Mouse (Mus musculus) urinary bladder, postnatal 25 days (tissue): ENCODE measurements around the gene Smim11.

Source experiments
- DNase-seq: peaks from one replicate; pipeline ENCODE4 v3.0.0; 2022; ENCODE audit warnings: low spot score

Gene Smim11

DNA sequence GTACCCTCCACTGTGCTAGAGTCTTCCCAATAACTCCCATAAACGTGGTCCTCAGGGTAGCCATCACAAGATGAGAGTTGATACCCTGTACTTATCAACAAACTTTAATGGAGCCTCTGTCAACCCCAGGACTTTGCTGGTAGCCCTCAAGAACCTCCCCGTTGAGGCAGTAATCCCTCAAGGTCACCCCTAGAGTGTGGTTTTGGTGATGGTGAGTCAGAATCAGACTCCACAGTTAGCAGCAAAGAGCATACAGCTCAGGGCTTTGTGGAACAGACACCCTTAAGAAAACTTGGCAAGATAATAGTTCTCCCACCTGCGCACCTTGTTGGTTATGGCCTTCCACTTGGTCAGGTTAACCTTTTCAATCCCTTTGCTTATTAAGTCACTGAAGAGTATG lies 19.3 kb downstream of the Smim11 start:
- DNase-seq = no peak

DNA sequence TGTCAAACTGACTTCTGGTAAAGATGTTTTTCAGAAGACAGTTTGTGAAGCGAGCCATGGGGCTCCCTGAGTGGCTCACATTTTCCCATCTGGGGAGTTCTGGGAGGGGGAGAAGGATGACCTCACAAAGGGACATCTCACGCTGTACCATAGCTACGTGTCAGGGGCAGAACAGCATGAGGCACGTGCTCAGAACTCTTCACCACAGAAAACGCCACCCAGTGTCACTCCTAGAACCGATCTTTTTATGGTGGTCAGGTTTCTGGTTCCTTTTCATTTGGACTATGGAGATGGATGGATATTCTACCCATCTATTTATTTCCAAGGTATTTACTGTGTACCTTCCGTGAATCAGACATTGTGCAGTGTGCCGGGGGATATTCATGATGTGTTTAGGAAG lies 20.3 kb downstream of the Smim11 start, which contains the start of gene Fam243:
Gene Fam243 (minus strand): TSS at position 101 of the 400 bp plus-strand sequence.
- DNase-seq = no peak

DNA sequence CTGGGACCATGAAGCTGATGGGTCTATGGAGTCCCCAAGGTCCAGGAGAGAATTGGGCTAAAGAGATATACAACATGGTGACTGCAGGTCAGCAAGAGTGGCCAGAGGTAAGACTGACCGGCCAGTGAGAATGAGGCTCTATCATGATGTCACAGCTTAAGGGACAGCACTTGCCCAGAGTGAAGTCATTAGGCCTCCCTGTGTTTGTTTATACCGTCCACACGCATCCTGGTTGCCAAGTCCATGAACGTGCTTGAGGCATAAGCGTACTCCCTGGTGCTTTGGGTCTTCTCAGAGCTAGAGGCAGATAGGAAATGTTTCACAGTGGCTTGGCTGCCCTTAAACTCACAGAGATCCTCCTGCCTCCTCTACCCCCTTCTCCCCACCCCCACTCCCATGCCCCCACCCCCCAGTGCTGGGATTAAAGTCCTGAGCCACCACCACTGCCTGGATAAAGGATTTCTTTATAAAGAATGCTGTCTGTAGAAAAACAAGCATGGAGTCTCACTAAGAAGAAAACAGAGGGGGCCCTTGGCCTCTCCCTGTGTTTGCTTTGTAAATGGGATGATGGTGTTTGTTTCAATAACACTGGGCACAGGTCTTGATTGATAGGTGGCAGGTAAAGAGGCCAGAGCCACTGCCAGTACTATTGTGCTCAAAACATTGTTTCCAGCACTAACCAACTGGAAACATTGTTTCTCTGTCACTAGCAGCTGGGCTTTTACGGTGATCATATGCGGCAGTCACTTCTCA lies 23.4 kb downstream of the Smim11 start:
- DNase-seq = no peak

DNA sequence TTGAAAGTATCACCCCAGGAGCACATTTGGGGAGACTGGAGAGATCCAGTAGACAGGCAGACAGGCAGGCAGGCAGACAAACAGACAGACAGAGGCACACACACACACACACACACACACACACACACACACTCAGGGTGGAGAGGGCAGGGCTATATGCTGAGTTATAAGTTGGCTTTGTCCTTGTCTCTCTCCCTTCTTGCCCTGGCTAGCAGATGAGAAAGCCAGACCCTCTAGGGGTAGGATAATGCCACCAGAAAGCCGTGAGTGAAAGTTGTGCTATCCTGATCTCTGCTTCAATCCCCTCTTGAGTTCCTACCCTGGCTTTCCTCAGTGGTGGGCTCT lies 23.9 kb downstream of the Smim11 start:
- no peak for DNase-seq

DNA sequence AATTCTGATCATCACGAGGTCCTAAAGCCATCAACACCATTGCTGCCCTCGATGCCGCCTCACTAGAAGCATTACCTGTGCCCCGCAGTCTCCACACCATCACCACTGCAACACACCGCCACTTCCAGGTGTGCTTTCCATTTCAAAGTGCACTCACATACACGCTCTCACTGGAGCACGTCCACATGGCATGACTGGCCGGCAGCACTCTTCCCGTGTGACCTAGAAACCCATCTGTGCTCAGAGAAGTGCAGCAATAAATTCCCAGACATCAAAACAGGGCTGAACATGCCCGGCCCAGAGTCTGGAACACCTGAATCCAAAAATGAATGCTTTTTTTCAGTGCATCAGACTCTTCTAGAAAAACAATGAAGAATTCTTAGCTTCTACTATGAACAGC lies 26.8 kb downstream of the Smim11 start:
- no peak for DNase-seq

DNA sequence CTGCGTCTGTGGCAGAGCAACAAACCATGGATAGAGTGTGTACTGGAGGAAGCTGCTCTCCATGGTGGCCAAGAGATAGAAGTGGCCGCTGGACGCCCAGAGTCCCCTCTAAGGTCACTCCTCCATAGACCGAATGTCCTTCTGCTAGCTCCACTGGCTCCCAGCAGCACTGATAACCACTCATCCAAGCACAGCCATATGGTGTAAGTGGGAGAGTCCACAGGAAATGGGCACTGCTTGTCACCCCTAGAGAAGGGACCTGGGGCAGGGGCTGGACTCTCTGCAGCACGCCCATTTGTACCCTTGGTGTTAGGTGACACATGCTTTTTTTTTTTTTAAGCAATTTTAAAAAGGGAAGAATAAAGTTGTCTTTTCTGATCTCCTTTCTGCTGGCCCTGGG lies 29.9 kb downstream of the Smim11 start:
- DNase-seq = no peak

DNA sequence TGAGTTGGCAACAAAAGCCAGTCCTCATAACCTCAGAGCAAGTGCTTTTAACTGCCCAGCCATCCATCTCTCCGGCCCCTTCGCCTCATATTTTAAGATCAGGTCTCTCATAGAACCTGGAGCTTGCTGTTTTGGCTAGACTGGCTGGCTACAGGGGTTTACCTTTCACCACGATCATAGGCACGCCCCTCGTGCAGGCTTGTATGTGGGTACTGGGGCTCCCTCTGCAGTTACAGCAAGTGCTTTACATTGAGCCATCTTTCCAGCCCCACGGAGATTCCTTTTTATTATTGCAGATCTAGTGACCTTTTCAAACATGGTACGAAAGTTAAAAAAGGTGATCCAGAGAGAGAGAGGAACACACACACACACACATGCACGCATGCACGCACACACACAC lies 33.5 kb downstream of the Smim11 start:
- DNase-seq = no peak

DNA sequence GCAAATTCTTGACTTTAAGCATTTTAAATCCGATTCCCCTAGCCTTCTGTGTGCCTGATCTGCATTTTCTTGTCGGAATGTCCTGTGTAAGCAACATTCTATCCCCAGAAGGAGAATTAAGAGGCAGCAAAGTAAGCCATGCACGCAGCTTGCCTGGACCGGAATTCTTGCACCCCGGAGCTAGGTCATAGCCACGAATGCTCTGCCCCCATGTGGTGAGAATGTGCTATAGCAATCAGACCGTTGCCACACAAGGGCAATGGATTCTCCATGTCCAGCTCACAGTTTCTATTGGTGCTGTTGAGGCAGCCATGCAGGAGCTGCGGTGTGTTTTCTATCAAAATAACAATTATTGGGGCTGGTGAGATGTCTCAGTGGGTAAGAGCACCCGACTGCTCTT lies 35.2 kb downstream of the Smim11 start:
- DNase-seq = peak; percentile 71

DNA sequence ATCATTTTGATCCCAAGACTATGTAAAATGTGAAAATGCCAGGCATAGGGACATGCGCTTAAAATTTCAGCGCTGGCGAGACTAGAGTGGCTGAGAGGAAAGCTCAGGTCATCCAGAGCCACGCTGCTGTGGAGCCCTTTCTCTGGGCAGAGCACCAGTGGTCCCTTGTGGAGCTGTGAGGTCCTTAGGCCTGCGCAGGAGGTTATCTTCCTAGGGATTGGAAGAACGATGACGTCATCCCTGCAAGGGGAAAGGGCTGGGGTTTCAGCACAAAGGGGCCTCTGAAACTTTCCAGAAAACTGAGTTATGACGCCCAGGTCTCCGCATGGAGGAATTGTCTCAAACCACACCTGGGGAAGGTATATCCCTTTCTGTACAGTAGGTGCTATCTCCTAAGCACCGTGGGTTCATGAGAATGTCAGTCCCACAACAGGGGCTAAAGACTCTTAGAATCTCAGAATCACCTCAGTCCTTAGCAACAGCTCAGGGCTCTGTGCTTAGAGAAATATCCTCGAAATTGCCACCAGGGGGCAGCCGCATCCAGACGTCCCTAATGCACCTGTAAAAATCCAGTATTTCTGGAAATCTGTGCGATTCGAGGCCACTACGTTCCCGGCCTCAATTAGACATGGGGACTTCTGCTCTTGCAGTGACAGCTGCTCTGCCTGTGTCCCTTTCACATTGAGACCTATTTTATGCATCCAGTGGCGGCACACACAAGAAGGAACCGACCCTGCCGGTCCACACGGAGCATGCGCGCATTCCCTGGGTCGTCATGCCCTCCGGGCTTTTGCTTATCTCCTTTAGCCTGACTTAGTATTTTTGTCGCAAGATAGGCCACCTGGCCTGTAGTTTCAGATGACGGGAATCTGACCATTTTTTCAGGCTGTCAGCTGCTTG lies 39.8 kb downstream of the Smim11 start:
- peak; percentile 67 for DNase-seq

DNA sequence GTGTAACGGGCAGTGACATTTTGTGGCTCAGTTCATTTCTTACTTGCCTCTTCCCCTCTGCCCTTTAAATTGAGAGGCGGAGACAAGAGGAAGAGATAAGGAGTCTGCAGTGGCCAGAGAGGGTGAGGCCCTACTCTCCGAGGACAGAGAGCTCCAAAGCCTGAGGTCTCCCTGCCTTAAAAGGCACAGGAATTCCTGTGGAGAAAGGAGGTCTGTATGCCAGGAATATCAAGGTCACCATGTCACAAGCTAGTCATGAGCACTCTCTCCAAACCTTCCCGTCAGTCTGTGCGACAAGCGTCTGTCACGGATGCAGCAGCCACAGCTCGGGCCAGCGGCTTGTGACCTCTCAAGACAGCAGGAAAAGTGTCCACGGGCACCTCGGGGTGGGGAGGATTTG lies 44.1 kb downstream of the Smim11 start:
- DNase-seq = no peak

DNA sequence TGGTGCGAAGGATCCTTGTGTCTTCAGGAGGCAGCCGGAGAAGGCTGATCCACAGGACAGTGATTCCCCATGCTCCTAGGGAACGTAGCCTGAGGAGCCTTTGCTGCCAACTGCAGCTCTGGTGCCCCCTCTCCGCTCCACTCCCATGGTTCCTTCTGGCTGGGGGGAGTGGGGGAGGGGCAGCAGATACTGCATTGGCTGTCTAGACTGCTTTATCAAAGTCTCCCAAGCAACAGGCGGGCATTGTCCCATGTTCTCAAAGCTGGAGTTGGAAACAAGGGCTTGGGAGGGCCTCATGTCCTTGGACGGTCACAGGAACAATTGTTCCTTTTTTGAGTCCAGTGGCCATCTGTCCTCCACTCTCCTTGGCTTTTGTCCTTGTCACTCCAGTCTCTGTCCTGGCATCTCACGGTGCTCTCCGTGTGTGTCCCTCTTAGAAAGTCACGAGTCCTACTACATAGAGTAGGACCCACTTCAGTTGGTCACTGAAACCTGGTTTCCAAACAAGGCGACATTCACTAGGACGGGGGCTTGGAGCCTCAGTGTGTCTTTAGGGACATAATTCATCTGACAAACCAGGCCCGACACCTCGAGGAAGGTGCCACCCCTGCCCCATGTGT lies 45.3 kb downstream of the Smim11 start:
- DNase-seq = no peak

DNA sequence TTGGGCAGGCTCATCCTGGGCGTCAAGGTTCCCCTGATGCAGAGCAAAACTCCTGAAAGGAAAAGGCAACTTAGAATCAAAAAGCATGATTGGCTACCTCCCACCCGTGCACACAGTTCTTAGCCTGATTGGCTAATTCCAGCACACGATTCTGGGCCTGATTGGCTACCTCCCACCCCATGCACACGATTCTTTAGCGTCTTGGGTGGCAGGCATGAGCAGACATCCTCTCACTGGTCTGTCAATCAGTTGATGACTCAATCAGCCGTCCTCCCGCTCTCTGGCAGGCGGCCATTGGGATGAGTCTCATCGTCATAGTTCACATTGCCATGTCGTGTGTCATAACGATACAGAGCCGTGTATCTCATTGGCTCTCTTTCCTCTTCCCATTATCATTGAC lies 47.9 kb downstream of the Smim11 start:
- DNase-seq = peak; percentile 58

DNA sequence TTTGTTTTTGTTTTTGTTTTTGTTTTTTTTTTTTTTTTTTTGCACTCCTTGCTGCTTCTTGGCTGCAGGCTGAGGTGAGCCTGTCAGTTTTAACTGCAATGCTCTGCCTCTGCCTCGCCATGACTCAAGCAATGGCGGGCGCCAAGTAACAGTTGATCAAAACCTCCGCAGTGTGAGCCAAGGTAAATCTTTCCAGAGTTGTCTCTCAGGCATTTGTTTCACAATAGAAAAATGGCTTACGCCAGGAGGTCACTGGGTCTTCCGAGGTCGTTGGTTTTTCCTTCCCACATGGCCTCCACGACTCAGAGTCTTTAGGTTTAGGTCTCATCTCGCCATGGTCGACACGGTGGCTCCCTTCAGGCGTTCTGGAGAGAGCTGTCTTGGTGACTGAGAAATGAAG lies 52.2 kb downstream of the Smim11 start:
- no peak for DNase-seq

DNA sequence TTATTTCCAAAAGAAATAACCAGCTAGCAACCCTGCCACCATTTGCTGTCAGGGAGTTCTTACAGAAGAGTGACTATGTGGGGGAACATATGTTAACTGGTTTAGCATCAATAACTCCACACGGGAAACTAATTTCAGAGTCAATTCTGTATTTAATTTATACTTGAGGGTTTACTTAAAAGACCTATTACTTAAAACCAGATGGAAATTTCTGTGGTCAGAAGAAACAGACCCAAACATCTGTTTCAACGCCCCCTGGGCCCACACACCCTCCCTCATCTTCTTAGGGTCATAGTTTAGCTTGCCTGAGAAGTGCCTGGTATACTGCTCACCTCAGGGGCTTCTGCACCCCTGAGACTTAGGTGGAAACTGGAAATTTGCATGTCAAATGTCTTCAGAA lies 52.8 kb downstream of the Smim11 start:
- DNase-seq = no peak

DNA sequence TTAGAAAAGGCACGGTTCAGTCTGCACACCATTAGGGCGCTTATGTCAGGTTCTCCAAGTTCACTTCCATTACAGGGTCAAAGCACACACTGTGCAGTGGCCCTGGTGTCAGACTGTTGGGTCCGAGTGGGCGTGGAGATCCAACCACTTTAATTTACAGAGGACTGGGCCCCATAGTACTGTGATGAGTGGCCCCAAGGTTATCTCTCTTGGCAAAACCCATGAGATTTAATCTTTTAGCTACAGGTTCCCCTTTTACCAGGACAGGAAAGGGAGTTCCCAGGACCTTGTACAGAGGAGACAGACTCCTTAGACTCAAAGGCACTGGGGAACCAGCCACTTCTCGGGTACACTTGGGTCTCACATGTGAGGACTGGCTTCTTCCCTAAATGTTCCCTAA lies 54.3 kb downstream of the Smim11 start:
- no peak for DNase-seq

DNA sequence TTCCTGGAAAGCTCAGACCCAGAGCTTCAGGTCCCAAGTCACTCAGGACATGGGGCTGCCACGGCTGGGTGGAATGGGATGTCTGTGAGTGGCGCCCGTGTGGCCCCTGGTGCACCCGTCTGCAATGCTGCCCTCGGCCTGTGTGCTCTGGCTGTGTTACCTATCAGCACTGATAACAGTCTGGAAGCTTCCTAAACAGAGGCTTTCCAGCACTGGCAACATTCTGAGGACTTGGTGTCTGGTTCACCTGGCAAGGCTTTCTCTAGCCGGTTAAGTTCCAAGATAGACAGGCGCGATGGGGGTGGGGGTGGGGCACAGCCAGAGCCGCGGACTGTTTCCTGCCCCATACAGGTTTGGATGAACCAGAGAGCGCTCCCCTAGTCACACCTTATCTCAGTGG lies 54.9 kb downstream of the Smim11 start:
- no peak for DNase-seq

DNA sequence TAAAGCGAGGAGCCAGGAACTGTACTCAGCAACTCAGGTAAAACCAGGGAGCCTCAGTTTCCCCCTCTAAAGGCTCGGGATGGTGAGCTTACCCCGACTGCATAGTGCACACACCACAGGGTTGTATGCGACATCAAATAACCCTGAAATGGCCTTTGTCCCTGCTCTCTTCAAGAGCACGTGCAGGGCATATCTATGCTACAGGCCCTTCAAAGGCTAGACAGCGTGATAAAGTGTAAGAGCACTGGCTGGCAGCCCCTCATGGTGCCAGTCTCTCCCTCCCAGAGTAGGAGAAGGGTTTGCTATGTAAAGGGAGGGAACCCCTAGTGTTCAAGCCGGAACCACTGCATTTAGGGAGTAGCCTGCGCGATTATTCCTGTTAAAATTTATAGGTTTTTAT lies 55.9 kb downstream of the Smim11 start:
- no peak for DNase-seq

DNA sequence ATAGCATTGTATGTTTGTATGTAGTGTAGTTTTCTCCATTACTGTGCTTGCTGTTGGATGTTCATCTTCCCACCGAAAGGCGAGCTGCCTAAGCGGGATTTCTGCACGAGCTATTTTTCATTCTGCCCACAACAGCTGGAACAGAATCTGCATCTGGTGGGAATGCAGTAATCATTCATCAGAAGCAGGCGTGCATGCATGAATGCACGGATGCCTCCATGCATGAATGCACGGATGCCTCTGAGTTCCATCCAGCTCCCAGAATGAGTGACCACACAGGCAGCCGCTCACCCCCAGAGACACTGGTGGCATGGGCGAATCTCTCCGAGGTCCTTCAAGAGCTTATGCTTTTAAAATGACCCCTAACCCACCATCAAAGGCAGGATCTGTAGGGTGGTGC lies 56.5 kb downstream of the Smim11 start:
- no peak for DNase-seq

DNA sequence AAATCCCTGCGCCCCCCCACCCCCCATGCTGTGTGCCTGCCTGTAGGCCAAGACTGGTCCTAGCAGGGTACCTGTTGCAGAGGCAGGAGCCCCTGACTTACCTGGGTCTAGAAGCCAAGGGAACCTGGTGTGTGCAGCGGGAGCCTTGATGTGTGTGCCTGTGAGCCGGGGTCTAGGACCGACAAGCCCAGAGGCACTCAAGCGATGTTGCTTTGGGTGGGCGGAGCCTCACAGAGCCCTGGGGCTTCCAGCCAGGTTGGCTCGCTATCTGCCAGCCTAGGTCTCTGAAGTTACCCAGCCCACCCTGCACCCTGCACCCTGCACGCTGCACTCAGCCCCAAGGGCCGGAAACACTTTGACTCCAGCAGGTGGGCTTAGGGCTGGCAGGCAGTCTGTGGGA lies 57.6 kb downstream of the Smim11 start:
- DNase-seq = no peak

DNA sequence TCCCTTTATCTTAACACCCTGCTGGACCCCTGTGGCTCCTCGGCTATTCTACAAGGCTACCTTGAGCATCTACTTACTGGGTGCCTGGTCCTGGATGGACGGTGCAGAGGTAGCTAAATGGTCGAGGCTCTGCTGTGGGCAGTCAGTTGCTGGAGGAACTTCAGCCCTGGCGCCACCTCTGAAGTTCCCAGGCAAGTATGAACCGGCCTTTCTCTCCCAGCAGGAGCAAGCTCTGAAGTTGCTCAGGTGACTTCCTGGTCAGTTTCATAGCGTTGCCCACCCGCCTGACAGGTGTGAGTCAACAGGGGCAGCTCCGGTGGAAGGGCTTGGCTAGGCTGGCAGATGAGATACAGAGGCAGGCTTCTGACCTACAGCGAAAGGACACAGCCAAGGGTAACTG lies 58.1 kb downstream of the Smim11 start, which contains the start of gene Kcne1:
Gene Kcne1 (minus strand): TSS at position 240 of the 400 bp plus-strand sequence.
- DNase-seq = no peak

DNA sequence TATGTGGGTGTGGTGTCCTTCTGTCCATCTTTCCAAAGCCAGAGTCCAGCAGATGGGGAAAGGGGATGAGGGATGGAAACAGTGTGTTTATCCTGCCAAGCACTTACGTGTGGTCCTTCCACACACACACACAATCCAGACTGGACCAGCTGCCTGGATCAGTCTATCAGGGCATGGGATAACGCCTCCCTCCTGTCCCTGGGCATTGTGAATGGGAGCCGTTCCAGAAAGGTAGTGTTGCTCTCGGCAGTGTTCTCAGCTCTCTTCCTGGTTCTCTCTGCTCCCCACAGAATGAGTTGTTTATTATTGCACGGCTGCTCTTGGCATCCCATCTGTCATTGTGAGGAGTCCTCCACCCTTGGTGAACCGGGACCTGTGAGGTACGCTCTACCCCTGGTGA lies 59.6 kb downstream of the Smim11 start:
- no peak for DNase-seq
